Mouse (Mus musculus) heart, adult 2 months (tissue): Measurements from ENCODE around the gene Crlf3. TPM values are rescaled to one million over a fixed set of nuclear protein-coding genes. Genes with fewer than 3 reads are reported as not detected.
A peak's percentile ranks its signal among the peaks of the same experiment; 100 is the strongest.

Experiments used
- DNase-seq, 2 experiments: peaks; one replicate each; pipeline ENCODE4 v3.0.0; 2021
- H3K27ac ChIP-seq: fragments of 200-600 bp; 2 replicates; pipeline ENCODE4 v1.8.1; 2022
- H3K27me3 ChIP-seq: fragments of 200-500 bp; 2 replicates; pipeline ENCODE4 v1.6.1; 2012; ENCODE audit warnings: mild to moderate bottlenecking, low read length, inconsistent platforms, mixed read lengths; ENCODE audit not compliant: control insufficient read depth, insufficient read depth
- H3K36me3 ChIP-seq: fragments of 200-500 bp; 2 replicates; pipeline ENCODE4 v1.6.1; 2012; ENCODE audit warnings: low read length, inconsistent platforms; ENCODE audit not compliant: control insufficient read depth, insufficient read depth
- H3K4me1 ChIP-seq: fragments of 200-500 bp; 2 replicates; pipeline ENCODE4 v1.6.1; 2011; ENCODE audit warnings: low read length; ENCODE audit not compliant: control insufficient read depth, insufficient read depth
- H3K4me3 ChIP-seq: fragments of 200-600 bp; 2 replicates; pipeline ENCODE4 v1.8.1; 2022
- H3K79me2 ChIP-seq: fragments of 200-500 bp; replicated peaks from 2 replicates; pipeline ENCODE4 v1.6.1; 2012; ENCODE audit warnings: mild to moderate bottlenecking, inconsistent platforms, low read length, moderate library complexity, mixed read lengths; ENCODE audit not compliant: control insufficient read depth, insufficient read depth
- H3K9ac ChIP-seq: fragments of 200-500 bp; 2 replicates; pipeline ENCODE4 v1.6.1; 2012; ENCODE audit warnings: low read depth, mild to moderate bottlenecking, control low read depth, inconsistent platforms, low read length, mixed read lengths
- CTCF ChIP-seq: fragments of 200-600 bp; IDR thresholded peaks from 2 replicates; pipeline ENCODE4 v1.8.1; 2022; ENCODE audit warnings: antibody characterized with exemption, mild to moderate bottlenecking, moderate library complexity
- EP300 ChIP-seq: fragments of 200-500 bp; IDR thresholded peaks from 2 replicates; pipeline ENCODE4 v1.6.1; 2011; ENCODE audit warnings: low read depth, low read length, control low read depth; ENCODE audit not compliant: insufficient read depth
- POLR2A ChIP-seq: fragments of 200-500 bp; IDR thresholded peaks from 2 replicates; pipeline ENCODE4 v1.6.1; 2011; ENCODE audit warnings: mild to moderate bottlenecking, low read depth, low read length, control low read depth; ENCODE audit not compliant: insufficient read depth
- WGBS: fragments of 180-500 bp; shearing (Covaris S2); methylation state at CpG from one replicate; pipeline ENCODE4 v1.1.7; 2018; 5-methylcytosine and 5-hydroxymethylcytosine counted together
- intact Hi-C: fragments of 180-260 bp; cut with DNase I; formaldehyde crosslinking; loops from one replicate; pipeline ENCODE4 v1.15.1; 2025
- long read RNA-seq: library from polyadenylated mRNA; stranded (forward); transcript quantifications from one replicate; pipeline ENCODE4 v2.0.0, GENCODE M21; 2021
- polyA plus RNA-seq: library from polyadenylated mRNA; depleted of rRNA; stranded (reverse); fragments of >200 nt; gene quantifications from 2 replicates; pipeline ENCODE4 v1.2.3, GENCODE M21; 2012; rRNA removed
- total RNA-seq, 2 experiments: library from RNA; stranded (reverse); gene quantifications; 2 replicates each; pipeline ENCODE4 v1.2.3; 2021

Gene Crlf3
- 10 to 100 TPM; 10.8 to 10.9 TPM for total RNA-seq
- 8.0 and 11.7 TPM in 2 replicates for polyA plus RNA-seq
- long read RNA-seq, transcript Crlf3-201 (8 exons, 2,396 nt), result major isoform, 12 of 16 reads
- long read RNA-seq, partial matches to known transcripts, result 0 of 16 reads
- long read RNA-seq, other reads (novel, unspliced or antisense), result 3 of 16 reads

DNA sequence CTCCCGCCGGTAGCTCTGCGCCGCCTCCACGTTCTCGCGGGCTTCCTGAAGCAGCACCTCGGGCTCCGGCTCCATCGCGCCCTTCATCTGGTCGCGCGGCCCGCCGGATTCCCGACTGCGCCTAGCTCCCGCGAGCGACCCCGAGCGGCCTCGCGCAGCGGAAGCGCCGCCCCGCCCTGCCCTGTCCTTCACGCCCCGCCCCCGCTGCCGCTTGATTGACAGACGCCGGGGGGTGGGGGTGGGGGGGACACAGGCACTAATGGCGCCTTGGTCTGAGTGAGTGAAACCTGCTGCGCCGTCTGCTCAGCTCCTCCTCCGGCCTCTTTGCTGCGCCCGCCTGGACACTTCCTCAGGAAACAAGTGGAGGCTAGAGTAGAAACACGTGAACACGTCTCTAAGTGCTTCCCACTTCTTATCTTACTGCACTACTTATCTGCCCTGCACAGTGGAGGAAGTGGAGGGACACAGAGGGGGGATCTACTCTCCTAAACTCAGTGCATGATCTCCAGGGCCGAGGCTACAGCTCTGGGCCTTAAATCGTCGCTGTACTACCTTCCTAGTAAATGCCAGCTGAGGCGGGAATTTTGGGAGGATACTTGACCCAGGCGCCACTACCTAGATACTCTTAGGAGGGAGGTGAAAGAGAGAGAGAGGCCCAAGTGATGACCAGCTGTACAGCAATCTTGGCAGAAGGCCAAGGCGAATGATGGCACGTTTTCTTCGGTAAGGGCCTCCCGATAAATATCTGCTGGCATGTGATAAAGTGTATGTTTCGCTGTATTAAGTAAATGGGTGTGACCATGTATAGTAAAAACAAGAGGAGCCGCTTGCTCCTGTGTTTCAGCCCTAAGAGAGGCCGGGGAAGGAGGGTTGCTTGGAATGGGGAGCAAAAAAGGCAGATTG lies at the start of gene Crlf3:
Gene Crlf3, minus strand, starts transcription at position 166 of the 903 bp plus-strand sequence.
- 3% methylated on average over 54 of the region's 55 CpGs for WGBS
- Histone ChIP-seq H3K27me3 (no peaks in the 10 kb centered on the region), H3K36me3 (peaks cover 7% of the 10 kb centered on the region), H3K4me3 (peak within 1 kb of the TSS; percentile 59), H3K9ac (peak within 1 kb of the TSS; percentile 99), H3K79me2 (peaks cover 3% of the 10 kb centered on the region; the same call in 1 of the 2 replicates), H3K4me1 (peaks cover 6% of the 10 kb centered on the region), H3K27ac (peak within 1 kb of the TSS; percentile 96)
- TF ChIP-seq CTCF (peak; percentile 54), EP300 (0 out of 2 replicates have a peak, but pooled peaks have one; percentile 8), POLR2A (peak; percentile 82)
- DNase-seq, result peak; percentile 95 to 97
- intact Hi-C loops, result no loop called here

DNA sequence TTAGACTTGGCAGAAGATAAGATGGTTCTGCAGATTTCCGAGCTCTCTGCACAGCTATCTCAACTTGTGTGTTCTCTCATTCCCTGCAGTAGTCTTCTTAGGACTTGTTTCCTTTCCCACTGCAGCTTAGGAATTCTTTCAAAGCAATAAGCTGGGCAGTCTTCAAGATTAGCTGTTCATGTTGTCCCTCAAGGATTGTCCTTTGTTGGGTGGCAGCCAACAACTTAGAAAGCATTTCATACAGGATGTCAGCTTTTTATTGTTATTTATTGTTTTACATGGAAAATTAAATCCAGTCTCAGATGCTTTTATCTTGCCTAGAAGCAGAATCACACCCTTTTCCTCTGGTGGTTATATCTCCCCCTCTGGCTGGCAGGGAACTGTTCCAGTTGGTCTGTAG lies 35.6 kb upstream of the Crlf3 start:
- no peak overlapping the region for H3K27ac ChIP-seq
- no peaks in the 10 kb centered on the region for H3K27me3 ChIP-seq
- 41% methylated on average over 1 of the region's 1 CpGs for WGBS
- H3K9ac ChIP-seq, result no peak overlapping the region
- no peaks in the 10 kb centered on the region for H3K79me2 ChIP-seq
- intact Hi-C loops, result no loop called here
- no peak for DNase-seq
- TF ChIP-seq EP300 (no peak), POLR2A (no peak), CTCF (no peak)
- H3K4me1 ChIP-seq, result no peaks in the 10 kb centered on the region
- no peaks in the 10 kb centered on the region for H3K36me3 ChIP-seq
- H3K4me3 ChIP-seq, result no peak overlapping the region

DNA sequence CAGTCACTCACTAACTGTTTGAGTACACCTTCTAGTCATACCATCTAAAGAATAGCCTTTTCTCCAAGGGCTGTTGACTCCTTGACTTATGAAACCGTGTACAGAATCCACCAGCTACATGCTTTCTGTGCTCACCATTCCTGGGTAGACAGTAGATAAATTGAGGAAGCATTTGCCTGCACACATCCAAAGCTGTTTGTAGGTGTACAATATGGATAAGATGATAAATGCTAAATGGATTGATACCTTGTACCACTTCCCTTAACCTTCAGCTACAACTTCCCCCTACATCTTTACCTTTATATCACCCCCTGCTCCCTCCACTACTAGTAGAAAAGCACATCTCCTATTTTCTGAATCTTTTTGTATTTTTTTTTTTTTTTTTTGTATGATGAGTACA lies 23.6 kb upstream of the Crlf3 start:
- Histone ChIP-seq H3K36me3 (no peaks in the 10 kb centered on the region), H3K27me3 (no peaks in the 10 kb centered on the region), H3K79me2 (no peaks in the 10 kb centered on the region), H3K9ac (no peak overlapping the region), H3K4me1 (no peaks in the 10 kb centered on the region), H3K4me3 (no peak overlapping the region), H3K27ac (no peak overlapping the region)
- WGBS, result 86% methylated on average over 1 of the region's 1 CpGs
- DNase-seq, result no peak
- intact Hi-C loops, result no loop called here
- TF ChIP-seq EP300 (no peak), CTCF (no peak), POLR2A (no peak)

DNA sequence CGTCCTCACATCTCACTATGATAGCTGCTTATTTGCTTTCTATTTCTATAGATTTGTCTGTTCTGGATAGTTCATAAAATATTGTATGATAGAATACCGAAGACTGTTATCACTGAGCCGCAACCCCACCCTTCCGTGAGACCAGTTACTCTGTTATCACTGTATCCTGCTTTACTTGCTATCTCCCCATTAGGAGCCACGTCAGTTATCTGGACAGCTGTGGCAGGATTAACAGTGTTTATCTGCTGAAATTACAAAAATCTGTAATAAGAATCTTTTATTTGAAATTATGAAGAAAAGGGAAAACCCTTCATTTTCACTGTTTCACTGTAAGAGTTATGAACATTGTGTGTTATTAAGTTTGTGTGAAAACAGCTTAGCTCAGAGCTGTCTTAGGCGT lies 20.5 kb upstream of the Crlf3 start:
- no peak for DNase-seq
- 78% methylated on average over 6 of the region's 6 CpGs for WGBS
- Histone ChIP-seq H3K4me3 (no peak overlapping the region), H3K27me3 (no peaks in the 10 kb centered on the region), H3K4me1 (no peaks in the 10 kb centered on the region), H3K9ac (no peak overlapping the region), H3K27ac (no peak overlapping the region), H3K36me3 (no peaks in the 10 kb centered on the region), H3K79me2 (no peaks in the 10 kb centered on the region)
- intact Hi-C loops, result no loop called here
- TF ChIP-seq EP300, result no peak

DNA sequence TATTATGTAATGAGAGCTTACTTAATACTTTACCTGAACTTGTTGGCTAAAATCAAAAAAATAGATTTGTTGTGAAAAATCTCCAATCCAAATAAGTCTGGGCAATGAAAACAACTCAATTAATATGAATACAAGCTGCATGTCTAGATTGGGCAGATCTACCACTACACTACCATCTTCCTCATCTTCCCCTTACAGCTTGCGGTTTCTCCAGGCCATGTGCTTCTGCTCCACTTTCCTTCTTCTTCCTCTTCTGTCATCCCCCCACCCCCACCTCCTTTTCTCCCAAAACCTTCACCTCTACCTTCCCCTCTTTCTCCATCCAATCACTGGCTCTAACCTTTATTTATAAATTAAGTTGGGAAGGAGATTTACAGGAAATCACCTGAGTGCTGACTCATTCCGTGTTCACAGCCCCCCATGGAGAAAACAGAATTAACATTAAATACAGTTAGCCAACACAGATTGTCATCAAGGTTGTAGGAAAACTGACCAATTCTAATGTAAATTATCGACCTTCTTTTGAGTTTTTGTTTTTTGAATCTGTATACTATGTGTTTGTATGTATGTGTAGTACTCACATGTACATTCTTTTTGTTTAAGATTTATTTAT lies 17.8 kb upstream of the Crlf3 start:
- TF ChIP-seq POLR2A (no peak), EP300 (no peak), CTCF (no peak)
- Histone ChIP-seq H3K9ac (no peak overlapping the region), H3K79me2 (no peaks in the 10 kb centered on the region), H3K4me3 (no peak overlapping the region), H3K27ac (no peak overlapping the region), H3K27me3 (no peaks in the 10 kb centered on the region), H3K4me1 (no peaks in the 10 kb centered on the region), H3K36me3 (no peaks in the 10 kb centered on the region)
- intact Hi-C loops, result no loop called here
- no peak for DNase-seq
- 88% methylated on average over 3 of the region's 3 CpGs for WGBS
